Mouse (Mus musculus) kidney, adult 18-20 months (tissue): ENCODE measurements around the gene Osbpl6.
A peak's percentile ranks its signal among the peaks of the same experiment; 100 is the strongest.

Experiments
- DNase-seq: peaks from one replicate; pipeline ENCODE4 v3.0.0; 2021

Gene Osbpl6

GRCm38 (mm10) chr2:76504989-76505388 lies 98.7 kb downstream of the Osbpl6 start:
- DNase-seq: no peak

GRCm38 (mm10) chr2:76511281-76511721 lies 105.0 kb downstream of the Osbpl6 start:
- no peak for DNase-seq

- DNase-seq: no peak
These were observed 105.8 kb downstream of the Osbpl6 start for GRCm38 (mm10) chr2:76512133-76512532.

GRCm38 (mm10) chr2:76512888-76513287 lies 106.6 kb downstream of the Osbpl6 start:
- no peak for DNase-seq

- DNase-seq: no peak
These were observed 107.0 kb downstream of the Osbpl6 start for GRCm38 (mm10) chr2:76513296-76513695.

GRCm38 (mm10) chr2:76517471-76517870 lies 111.2 kb downstream of the Osbpl6 start:
- no peak for DNase-seq

- DNase-seq: no peak
These were observed 112.2 kb downstream of the Osbpl6 start for GRCm38 (mm10) chr2:76518407-76519063.

GRCm38 (mm10) chr2:76521585-76521984 lies 115.3 kb downstream of the Osbpl6 start:
- DNase-seq: no peak

GRCm38 (mm10) chr2:76524451-76524850 lies 118.1 kb downstream of the Osbpl6 start:
- DNase-seq: no peak

GRCm38 (mm10) chr2:76525645-76526044 lies 119.3 kb downstream of the Osbpl6 start:
- no peak for DNase-seq

GRCm38 (mm10) chr2:76532490-76533126 lies 126.3 kb downstream of the Osbpl6 start:
- DNase-seq: no peak

GRCm38 (mm10) chr2:76534932-76535331 lies 128.6 kb downstream of the Osbpl6 start:
- DNase-seq: no peak

GRCm38 (mm10) chr2:76541900-76542299 lies 135.6 kb downstream of the Osbpl6 start:
- DNase-seq: no peak

GRCm38 (mm10) chr2:76542921-76543320 lies 136.6 kb downstream of the Osbpl6 start:
- DNase-seq: no peak

- no peak for DNase-seq
These were observed 139.2 kb downstream of the Osbpl6 start for GRCm38 (mm10) chr2:76545539-76545938.

- no peak for DNase-seq
These were observed 141.9 kb downstream of the Osbpl6 start for GRCm38 (mm10) chr2:76548171-76548570.

GRCm38 (mm10) chr2:76548836-76549235 lies 142.5 kb downstream of the Osbpl6 start:
- DNase-seq: no peak

GRCm38 (mm10) chr2:76549316-76549715 lies 143.0 kb downstream of the Osbpl6 start:
- DNase-seq: no peak

- no peak for DNase-seq
These were observed 149.7 kb downstream of the Osbpl6 start for GRCm38 (mm10) chr2:76555852-76556558.

- DNase-seq: peak; percentile 28
These were observed 153.8 kb downstream of the Osbpl6 start for GRCm38 (mm10) chr2:76560146-76560545.

- peak; percentile 79 for DNase-seq
These were observed 157.6 kb downstream of the Osbpl6 start for GRCm38 (mm10) chr2:76563862-76564261.

GRCm38 (mm10) chr2:76566933-76567551 lies 160.7 kb downstream of the Osbpl6 start:
- no peak for DNase-seq

GRCm38 (mm10) chr2:76571543-76571942 lies 165.2 kb downstream of the Osbpl6 start:
- no peak for DNase-seq

GRCm38 (mm10) chr2:76578911-76579310 lies 172.6 kb downstream of the Osbpl6 start:
- DNase-seq: no peak
